In genomic region chr16:17619198-17620105, GRCm38 (mm10) we compare ENCODE assay signal across 8 mouse cellular contexts. TPM values are rescaled to one million over a fixed set of nuclear protein-coding genes. Genes with fewer than 3 reads are reported as not detected.
DNase-seq lines count a peak whose midpoint lies in the region; ATAC-seq and TF ChIP-seq lines count a peak whose summit lies in the region.

Smpd4 (plus strand) TSS chr16:17619354.

- peaks cover 13% of the 10 kb centered on the region for H3K79me2 ChIP-seq in MEL (ENCODE audit: control insufficient read depth, insufficient read depth, low read length, poor library complexity)

- 2% methylated on average over 60 of the region's 60 CpGs for WGBS in forebrain, embryonic 16.5 days
- WGBS in neural tube, embryonic 14.5 days = 4% methylated on average over 60 of the region's 60 CpGs

- TF ChIP-seq EP300 in MEL (IDR thresholded peaks at IDR 0.05; ENCODE audit: low read depth in 1 of 2, low read length in 2 of 2) = no peak

- peak; percentile 93 for DNase-seq in MEL (ENCODE audit: low read depth, low spot score)
- DNase-seq in cerebellum, adult 18-20 months = peak; percentile 84 to 94
- peak; percentile 63 for DNase-seq in heart, postnatal 25 days (ENCODE audit: low spot score)
- peak; percentile 90 for DNase-seq in layer of hippocampus, adult 11-12 months (ENCODE audit: low spot score)
- DNase-seq in lung, adult 18-20 months = peak; percentile 88 to 89
- DNase-seq in testis, postnatal 10 days (ENCODE audit: low spot score) = peak; percentile 98

- peaks cover 6 to 10% of the 10 kb centered on the region in 2 experiments for H3K36me3 ChIP-seq in MEL (ENCODE audit: control insufficient read depth in 1 of 2, insufficient read depth in 2 of 2, low read length in 2 of 2)
- 0 out of 2 replicates have a peak, but pooled peaks cover 3% of the 10 kb centered on the region for H3K36me3 ChIP-seq in forebrain, embryonic 16.5 days (ENCODE audit: control insufficient read depth, insufficient read depth)
- peaks cover 14% of the 10 kb centered on the region for H3K36me3 ChIP-seq in neural tube, embryonic 14.5 days (ENCODE audit: control insufficient read depth, insufficient read depth, low read length)

- no peak for TF ChIP-seq RAD21 in MEL (IDR thresholded peaks at IDR 0.05; ENCODE audit: low read depth, low read length)

- ATAC-seq in forebrain, embryonic 16.5 days = peak; percentile 84
- peak; percentile 84 for ATAC-seq in neural tube, embryonic 14.5 days (ENCODE audit: low read depth)

- H3K4me1 ChIP-seq in MEL (ENCODE audit: control insufficient read depth in 1 of 2, insufficient read depth in 2 of 2, low read length in 2 of 2) = peaks cover 3 to 10% of the 10 kb centered on the region in 2 experiments; a peak in 3 of 4 replicates
- peaks cover 15% of the 10 kb centered on the region for H3K4me1 ChIP-seq in forebrain, embryonic 16.5 days (replicated peaks; ENCODE audit: control insufficient read depth, insufficient read depth, low read length)
- H3K4me1 ChIP-seq in neural tube, embryonic 14.5 days (ENCODE audit: control insufficient read depth, insufficient read depth, low read length) = peaks cover 9% of the 10 kb centered on the region

- peak within 1 kb of the TSS; percentile 41 for H3K27ac ChIP-seq in MEL (ENCODE audit: control insufficient read depth, low read depth, low read length)
- no peak within 1 kb of the TSS for H3K27ac ChIP-seq in forebrain, embryonic 16.5 days (ENCODE audit: low read length)
- 0 out of 2 replicates have a peak within 1 kb of the TSS, but pooled peaks have one; percentile 39 for H3K27ac ChIP-seq in neural tube, embryonic 14.5 days (ENCODE audit: low read depth, low read length)

- H3K9me3 ChIP-seq in MEL (replicated peaks; ENCODE audit: insufficient read depth, low read length) = no peaks in the 10 kb centered on the region
- no peaks in the 10 kb centered on the region for H3K9me3 ChIP-seq in forebrain, embryonic 16.5 days (ENCODE audit: control insufficient read depth, low read length)
- no peaks in the 10 kb centered on the region for H3K9me3 ChIP-seq in neural tube, embryonic 14.5 days (ENCODE audit: control insufficient read depth, low read length)

- intact Hi-C loops in heart, postnatal 25 days (cut with DNase I) = no loop called here

- H3K4me2 ChIP-seq in forebrain, embryonic 16.5 days (ENCODE audit: low read length) = peak within 1 kb of the TSS; percentile 89
- peak within 1 kb of the TSS; percentile 68 for H3K4me2 ChIP-seq in neural tube, embryonic 14.5 days (ENCODE audit: low read depth, low read length)

- peak within 1 kb of the TSS; percentile 68 to 100 for H3K4me3 ChIP-seq in MEL (ENCODE audit: control insufficient read depth in 1 of 2, insufficient read depth in 1 of 2, low read depth in 2 of 2, low read length in 2 of 2)
- H3K4me3 ChIP-seq in forebrain, embryonic 16.5 days (replicated peaks; ENCODE audit: low read length) = peak within 1 kb of the TSS; percentile 84
- H3K4me3 ChIP-seq in neural tube, embryonic 14.5 days (ENCODE audit: low read depth, low read length) = peak within 1 kb of the TSS; percentile 95

- peak within 1 kb of the TSS; percentile 97 for H3K9ac ChIP-seq in MEL (ENCODE audit: control insufficient read depth, low read depth, low read length, poor library complexity, severe bottlenecking)
- H3K9ac ChIP-seq in forebrain, embryonic 16.5 days (replicated peaks; ENCODE audit: low read depth, low read length) = peak within 1 kb of the TSS; percentile 83
- peak within 1 kb of the TSS; percentile 82 for H3K9ac ChIP-seq in neural tube, embryonic 14.5 days (replicated peaks; ENCODE audit: low read depth, low read length)

- no peak for TF ChIP-seq CTCF in MEL (IDR thresholded peaks at IDR 0.05 in 2 of 3, conservative IDR thresholded peaks at IDR 0.05 in 1 of 3; ENCODE audit: control insufficient read depth in 1 of 3, insufficient read depth in 1 of 3, low read depth in 2 of 3, low read length in 3 of 3, poor library complexity in 1 of 3, severe bottlenecking in 1 of 3)

- TF ChIP-seq POLR2A in MEL (IDR thresholded peaks at IDR 0.05; ENCODE audit: control insufficient read depth in 1 of 2, insufficient read depth in 1 of 2, low read depth in 1 of 2, low read length in 2 of 2, poor library complexity in 1 of 2) = peak; percentile 62 to 81; a peak in 2 of 4 replicates

- H3K27me3 ChIP-seq in MEL (ENCODE audit: control insufficient read depth in 1 of 2, insufficient read depth in 2 of 2, low read length in 2 of 2) = no peaks in the 10 kb centered on the region
- H3K27me3 ChIP-seq in forebrain, embryonic 16.5 days (replicated peaks; ENCODE audit: control insufficient read depth, insufficient read depth, low read length) = no peaks in the 10 kb centered on the region
- no peaks in the 10 kb centered on the region for H3K27me3 ChIP-seq in neural tube, embryonic 14.5 days (ENCODE audit: control insufficient read depth, insufficient read depth, low read length)

TF ChIP-seq in MEL, 35 proteins besides CTCF, POLR2A, EP300 and RAD21:
- no peak for TF ChIP-seq ETS1 (IDR thresholded peaks at IDR 0.05; ENCODE audit: low read depth, low read length)
- TF ChIP-seq MYC (IDR thresholded peaks at IDR 0.05; ENCODE audit: low read depth, low read length) = no peak
- TF ChIP-seq USF1 (IDR thresholded peaks at IDR 0.05; ENCODE audit: low read depth, low read length) = no peak
- TF ChIP-seq CHD1 (IDR thresholded peaks at IDR 0.05; ENCODE audit: low read depth, low read length) = no peak
- no peak for TF ChIP-seq GABPA (IDR thresholded peaks at IDR 0.05; ENCODE audit: low read depth, low read length)
- TF ChIP-seq BHLHE40 (IDR thresholded peaks at IDR 0.05; ENCODE audit: borderline replicate concordance, low read depth, low read length) = no peak
- TF ChIP-seq POLR2AphosphoS2 (IDR thresholded peaks at IDR 0.05; ENCODE audit: low read length) = no peak
- no peak for TF ChIP-seq TAL1 (IDR thresholded peaks at IDR 0.05; ENCODE audit: low read length)
- TF ChIP-seq TCF12 (IDR thresholded peaks at IDR 0.05; ENCODE audit: low read depth, low read length) = 0 out of 2 replicates have a peak, but pooled peaks have one; percentile 40
- TF ChIP-seq MEF2A (IDR thresholded peaks at IDR 0.05; ENCODE audit: extremely low read depth, insufficient replicate concordance, low read depth, low read length, poor library complexity, severe bottlenecking) = no peak
- TF ChIP-seq NRF1 (IDR thresholded peaks at IDR 0.05; ENCODE audit: insufficient read depth, low read depth, low read length, poor library complexity, severe bottlenecking) = no peak
- peak; percentile 98 for TF ChIP-seq SIN3A (IDR thresholded peaks at IDR 0.05; ENCODE audit: low read length)
- no peak for TF ChIP-seq ZMIZ1 (IDR thresholded peaks at IDR 0.05; ENCODE audit: low read depth, low read length)
- peak; percentile 44; the same call in 1 of the 2 replicates for TF ChIP-seq MAX (IDR thresholded peaks at IDR 0.05; ENCODE audit: low read length)
- TF ChIP-seq KAT2A (conservative IDR thresholded peaks at IDR 0.05; ENCODE audit: low read depth, low read length) = no peak; the same call in 1 of the 2 replicates
- no peak for TF ChIP-seq UBTF (IDR thresholded peaks at IDR 0.05; ENCODE audit: borderline replicate concordance, insufficient read depth, low read depth, low read length)
- no peak for TF ChIP-seq USF2 (IDR thresholded peaks at IDR 0.05; ENCODE audit: borderline replicate concordance in 1 of 2, insufficient read depth in 1 of 2, low read depth in 1 of 2, low read length in 2 of 2)
- TF ChIP-seq JUND (IDR thresholded peaks at IDR 0.05; ENCODE audit: low read depth, low read length) = no peak
- TF ChIP-seq GATA1 (IDR thresholded peaks at IDR 0.05; ENCODE audit: low read depth, low read length) = no peak
- peak; percentile 54; the same call in 1 of the 2 replicates for TF ChIP-seq TBP (IDR thresholded peaks at IDR 0.05; ENCODE audit: low read depth, low read length)
- peak; percentile 99 for TF ChIP-seq E2F4 (IDR thresholded peaks at IDR 0.05; ENCODE audit: borderline replicate concordance, low read depth, low read length)
- TF ChIP-seq NELFE (IDR thresholded peaks at IDR 0.05; ENCODE audit: low read depth, low read length) = peak; percentile 61
- no peak for TF ChIP-seq ZNF384 (IDR thresholded peaks at IDR 0.05; ENCODE audit: low read depth, low read length)
- peak; percentile 90 for TF ChIP-seq HCFC1 (IDR thresholded peaks at IDR 0.05; ENCODE audit: low read depth, low read length)
- no peak for TF ChIP-seq CHD2 (IDR thresholded peaks at IDR 0.05; ENCODE audit: low read length)
- no peak for TF ChIP-seq MAFK (IDR thresholded peaks at IDR 0.05; ENCODE audit: borderline replicate concordance, low read depth, low read length)
- TF ChIP-seq ELF1 (IDR thresholded peaks at IDR 0.05; ENCODE audit: low read depth, low read length) = no peak
- no peak for TF ChIP-seq ZKSCAN1 (IDR thresholded peaks at IDR 0.05; ENCODE audit: low read depth, low read length)
- no peak for TF ChIP-seq MAZ (IDR thresholded peaks at IDR 0.05; ENCODE audit: low read depth, low read length)
- no peak for TF ChIP-seq MYB (IDR thresholded peaks at IDR 0.05; ENCODE audit: low read depth, low read length)
- TF ChIP-seq ZC3H11A (IDR thresholded peaks at IDR 0.05; ENCODE audit: low read depth, low read length) = no peak
- TF ChIP-seq MXI1 (IDR thresholded peaks at IDR 0.05; ENCODE audit: low read depth, low read length) = peak; percentile 95
- TF ChIP-seq RCOR1 (IDR thresholded peaks at IDR 0.05; ENCODE audit: low read depth, low read length) = no peak
- TF ChIP-seq SMC3 (IDR thresholded peaks at IDR 0.05; ENCODE audit: low read depth, low read length) = no peak
- no peak for TF ChIP-seq POLR2AphosphoS5 (IDR thresholded peaks at IDR 0.05; ENCODE audit: borderline replicate concordance, low read depth, low read length)

RNA-seq across cellular contexts. Expression of gene Smpd4, which starts in this region (rescaled TPM):
- 47.6 and 51.0 TPM in 2 replicates for total RNA-seq in MEL (2012; rRNA removed)
- polyA plus RNA-seq in MEL (2012; ENCODE audit: insufficient read depth in 1 of 2, insufficient read length in 2 of 2, low read depth in 1 of 2, low replicate concordance in 2 of 2, missing spikeins in 1 of 2) = 100 to 1,000 TPM in 1 of 2 experiments, 10 to 100 TPM in 1; 94.3 to 609 TPM
- polyA plus RNA-seq in forebrain, embryonic 16.5 days (2015; fragmentation: Nextera tagmentation; extraction: Ambion mirVana) = 33.4 and 38.3 TPM in 2 replicates
- 10 to 100 TPM; 18.3 to 20.7 TPM for total RNA-seq in heart, postnatal 25 days (2021)
- polyA plus RNA-seq in neural tube, embryonic 14.5 days (2014; fragmentation: Nextera tagmentation; extraction: Ambion mirVana) = 27.7 and 29.3 TPM in 2 replicates
